Mouse (Mus musculus) forebrain, embryonic 16.5 days (tissue): ENCODE measurements around the gene Ddx21. TPM values are rescaled to one million over a fixed set of nuclear protein-coding genes. Genes with fewer than 3 reads are reported as not detected.

Experiments
- ATAC-seq: fragments of 200-750 bp; cut with Nextera tagmentation; 2 replicates; pipeline ENCODE4 v1.8.0; 2017; ENCODE audit warnings: mild to moderate bottlenecking, moderate library complexity
- H3K27ac ChIP-seq: fragments of 300-500 bp; sonication (generic); 2 replicates; pipeline ENCODE4 v1.5.1; 2014; ENCODE audit warnings: low read length, control low read depth
- H3K27me3 ChIP-seq: fragments of 300-500 bp; sonication (generic); replicated peaks from 2 replicates; pipeline ENCODE4 v1.6.1; 2014; ENCODE audit warnings: low read length; ENCODE audit not compliant: control insufficient read depth, insufficient read depth
- H3K36me3 ChIP-seq: fragments of 300-500 bp; sonication (generic); 2 replicates; pipeline ENCODE4 v1.6.1; 2014; ENCODE audit not compliant: control insufficient read depth, insufficient read depth
- H3K4me1 ChIP-seq: fragments of 300-500 bp; sonication (generic); replicated peaks from 2 replicates; pipeline ENCODE4 v1.6.1; 2014; ENCODE audit warnings: low read length; ENCODE audit not compliant: control insufficient read depth, insufficient read depth
- H3K4me2 ChIP-seq: fragments of 300-500 bp; sonication (generic); 2 replicates; pipeline ENCODE4 v1.6.1; 2014; ENCODE audit warnings: mild to moderate bottlenecking, low read length, control low read depth
- H3K4me3 ChIP-seq: fragments of 300-500 bp; sonication (generic); replicated peaks from 2 replicates; pipeline ENCODE4 v1.5.1; 2014; ENCODE audit warnings: mild to moderate bottlenecking, low read length, control low read depth
- H3K9ac ChIP-seq: fragments of 300-500 bp; sonication (generic); replicated peaks from 2 replicates; pipeline ENCODE4 v1.6.1; 2014; ENCODE audit warnings: low read depth, low read length, control low read depth
- H3K9me3 ChIP-seq: fragments of 300-500 bp; sonication (generic); 2 replicates; pipeline ENCODE4 v1.6.1; 2016; ENCODE audit warnings: low read length; ENCODE audit not compliant: control insufficient read depth
- WGBS: fragments of 180-500 bp; shearing (Covaris S2); extraction: QIAGEN DNeasy Blood & Tissue Kit; methylation state at CpG from one replicate; pipeline ENCODE4 v1.1.7; 2014; 5-methylcytosine and 5-hydroxymethylcytosine counted together
- polyA plus RNA-seq: library from polyadenylated mRNA; unstranded; fragments of >200 nt; fragmentation: Nextera tagmentation; extraction: Ambion mirVana; gene quantifications from 2 replicates; pipeline ENCODE4 v1.2.1, GENCODE M21; 2015

The Ddx21 gene
- polyA plus RNA-seq: 18.7 and 22.9 TPM in 2 replicates

- 5% methylated on average over 53 of the region's 53 CpGs for WGBS
- Histone ChIP-seq H3K27me3 (no peaks in the 10 kb centered on the region), H3K4me1 (peaks cover 14% of the 10 kb centered on the region), H3K9me3 (no peaks in the 10 kb centered on the region), H3K27ac (peak within 1 kb of the TSS; percentile 77), H3K4me2 (peak within 1 kb of the TSS; percentile 78), H3K36me3 (peaks cover 9% of the 10 kb centered on the region; the same call in 1 of the 2 replicates), H3K4me3 (peak within 1 kb of the TSS; percentile 100), H3K9ac (peak within 1 kb of the TSS; percentile 85)
- peak; percentile 100 for ATAC-seq
Measured at GRCm38 (mm10) chr10:62602177-62603040, at the start of gene Ddx21. Gene Ddx21 (minus strand): TSS chr10:62602281.

DNA sequence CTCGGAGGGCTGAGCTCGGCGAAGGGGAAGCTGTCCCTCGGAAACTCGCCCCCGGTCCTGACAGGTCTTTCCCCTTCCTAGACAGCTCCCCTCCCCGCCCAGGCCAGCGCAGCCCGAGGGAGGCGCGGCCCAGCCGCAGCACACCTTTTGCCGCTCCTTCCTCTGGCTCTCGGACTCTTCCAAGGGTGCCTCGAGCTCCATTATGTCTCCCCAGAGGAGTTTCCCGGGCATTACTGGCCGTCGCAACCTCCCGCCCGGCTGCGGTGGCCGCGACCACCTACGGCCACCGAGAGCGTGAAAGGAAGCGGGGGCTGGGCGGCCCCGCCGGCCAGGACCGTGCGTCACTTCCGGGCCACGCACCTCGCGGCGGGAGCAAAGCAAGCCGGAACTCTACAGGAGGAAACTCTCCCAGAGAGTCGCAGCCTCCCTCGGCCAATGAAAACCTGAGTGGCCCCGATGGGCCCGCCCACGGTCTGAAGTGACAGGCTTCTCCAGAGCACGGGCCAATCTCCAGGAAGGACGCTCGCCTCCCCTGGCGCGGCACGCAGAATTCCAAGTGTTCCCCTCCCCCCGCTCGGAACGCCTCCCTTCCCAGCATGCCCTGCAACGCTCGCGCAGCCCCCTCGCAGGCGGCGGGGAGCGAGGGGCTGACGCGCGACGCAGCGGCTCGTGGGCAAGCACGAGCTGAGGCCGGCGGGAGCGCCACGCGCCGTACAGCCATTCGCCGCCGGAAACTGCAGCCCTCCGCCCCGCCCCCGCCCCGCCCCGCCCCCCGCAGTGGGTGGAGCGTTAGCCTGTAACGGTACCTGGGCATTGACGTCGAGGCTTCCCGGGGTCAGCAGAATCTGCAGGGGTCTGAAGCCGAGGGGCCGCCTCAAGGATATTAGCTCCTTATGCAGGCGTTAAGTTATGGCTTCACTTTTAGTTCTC is 49.1 kb upstream of the Ddx21 start, which contains the start of gene Ddx50:
Gene Ddx50, minus strand, starts transcription at position 338 of the 930 bp plus-strand sequence.
- Histone ChIP-seq H3K4me1 (peaks cover 18% of the 10 kb centered on the region), H3K4me3 (peak within 1 kb of the TSS; percentile 89), H3K27ac (peak within 1 kb of the TSS; percentile 95), H3K27me3 (no peaks in the 10 kb centered on the region), H3K36me3 (peaks cover 6% of the 10 kb centered on the region; the same call in 1 of the 2 replicates), H3K9ac (peak within 1 kb of the TSS; percentile 88), H3K4me2 (peak within 1 kb of the TSS; percentile 89), H3K9me3 (no peaks in the 10 kb centered on the region)
- 0% methylated on average over 85 of the region's 89 CpGs for WGBS
- ATAC-seq: peak; percentile 99

DNA sequence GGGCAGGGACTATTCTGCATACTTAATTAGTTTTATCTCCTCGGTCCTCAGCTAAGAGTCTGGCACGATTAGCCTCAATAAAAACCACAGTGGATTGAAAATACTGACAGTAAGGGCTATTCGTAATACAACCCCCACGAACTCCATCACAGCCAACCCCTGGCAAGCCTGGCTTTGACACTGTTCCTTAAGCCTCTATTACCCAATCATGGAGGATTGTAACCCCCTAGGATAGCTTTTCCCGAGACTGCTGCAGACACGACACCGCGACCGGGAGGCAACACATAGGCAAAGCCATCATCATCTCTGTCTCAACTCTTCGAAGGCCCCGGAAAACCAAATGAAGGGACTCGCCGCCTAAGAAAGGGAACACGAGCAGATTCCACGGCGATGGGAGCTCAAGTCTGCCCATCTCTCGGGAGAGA is 48.3 kb upstream of the Ddx21 start:
- no peaks in the 10 kb centered on the region for H3K27me3 ChIP-seq
- H3K36me3 ChIP-seq: peaks cover 6% of the 10 kb centered on the region; the same call in 1 of the 2 replicates
- under 1% methylated on average over 17 of the region's 17 CpGs for WGBS
- H3K4me1 ChIP-seq: peaks cover 18% of the 10 kb centered on the region
- no peaks in the 10 kb centered on the region for H3K9me3 ChIP-seq
- H3K27ac ChIP-seq: peak overlapping the region; percentile 95
- H3K4me3 ChIP-seq: peak overlapping the region; percentile 89
- H3K9ac ChIP-seq: peak overlapping the region; percentile 88
- H3K4me2 ChIP-seq: peak overlapping the region; percentile 89
- ATAC-seq: no peak

GRCm38 (mm10) chr10:62604161-62604560 is 2.1 kb upstream of the Ddx21 start:
- Histone ChIP-seq H3K4me2 (no peak overlapping the region), H3K9ac (no peak overlapping the region), H3K9me3 (no peaks in the 10 kb centered on the region), H3K4me3 (no peak overlapping the region), H3K4me1 (peaks cover 14% of the 10 kb centered on the region), H3K27me3 (no peaks in the 10 kb centered on the region), H3K27ac (no peak overlapping the region), H3K36me3 (no peaks in the 10 kb centered on the region)
- WGBS: 86% methylated on average over 3 of the region's 3 CpGs
- no peak for ATAC-seq

DNA sequence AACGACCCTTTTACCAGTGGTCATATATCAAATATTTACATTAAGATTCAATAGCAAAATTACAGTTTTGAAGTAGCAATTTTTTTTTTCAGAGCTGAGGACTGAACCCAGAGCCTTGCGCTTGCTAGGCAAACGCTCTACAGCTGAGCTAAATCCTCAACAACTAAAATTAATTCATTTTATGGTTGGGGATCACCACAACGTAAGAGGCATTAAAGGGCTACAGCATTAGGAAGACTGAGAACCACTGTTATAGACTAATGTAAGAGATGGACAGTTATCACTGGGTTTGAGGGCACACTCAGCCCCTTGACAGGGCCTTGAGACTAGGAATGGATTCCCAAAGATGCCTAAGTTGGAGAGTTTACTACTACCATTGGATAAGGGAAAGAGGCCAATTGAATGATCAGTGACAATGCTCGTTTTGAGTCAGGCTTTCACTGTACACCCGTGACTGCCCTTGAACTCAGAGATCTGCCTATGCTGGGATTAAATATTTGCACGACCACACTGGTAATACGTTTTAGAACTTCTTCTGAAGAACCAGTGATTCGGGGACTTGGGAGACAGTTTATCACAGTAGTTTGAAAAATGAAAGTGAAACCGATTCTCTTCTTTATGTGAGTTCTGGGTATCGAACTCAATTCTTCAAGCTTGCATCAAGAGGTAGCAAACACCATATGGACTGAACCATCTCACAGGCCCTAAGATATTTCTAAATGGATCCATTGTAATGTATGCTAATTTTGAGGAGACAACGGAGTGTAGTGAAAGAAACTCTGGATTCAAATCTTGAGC is 1.4 kb upstream of the Ddx21 start:
- H3K4me1 ChIP-seq: peaks cover 14% of the 10 kb centered on the region
- no peak overlapping the region for H3K27ac ChIP-seq
- no peak overlapping the region for H3K4me3 ChIP-seq
- no peak overlapping the region for H3K9ac ChIP-seq
- WGBS: 89% methylated on average over 12 of the region's 12 CpGs
- no peak overlapping the region for H3K4me2 ChIP-seq
- no peaks in the 10 kb centered on the region for H3K9me3 ChIP-seq
- H3K36me3 ChIP-seq: 0 out of 2 replicates have a peak, but pooled peaks cover 2% of the 10 kb centered on the region
- no peak for ATAC-seq
- H3K27me3 ChIP-seq: no peaks in the 10 kb centered on the region

DNA sequence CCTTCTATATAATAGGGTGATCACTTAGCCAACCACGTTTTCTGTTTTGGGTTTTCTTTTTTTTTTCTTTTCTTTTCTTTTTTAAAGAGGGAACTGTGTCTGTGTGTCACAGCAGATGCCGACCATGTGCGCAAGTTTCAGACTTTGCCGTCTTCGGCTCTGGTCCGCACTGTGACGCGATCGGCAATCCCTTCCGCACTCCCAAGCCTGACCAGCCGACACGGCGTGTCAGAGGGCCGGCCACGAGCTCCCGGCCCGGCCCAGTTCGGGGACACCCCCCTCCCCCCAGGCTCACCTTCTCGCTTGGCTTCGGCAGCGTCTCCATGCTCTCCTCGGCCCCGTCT is 276 bp downstream of the Ddx21 start:
- peak; percentile 72 for ATAC-seq
- Histone ChIP-seq H3K9ac (peak overlapping the region; percentile 85), H3K4me3 (peak overlapping the region; percentile 100), H3K9me3 (no peaks in the 10 kb centered on the region), H3K4me2 (peak overlapping the region; percentile 78), H3K27me3 (no peaks in the 10 kb centered on the region), H3K36me3 (peaks cover 10% of the 10 kb centered on the region; the same call in 1 of the 2 replicates), H3K4me1 (peaks cover 14% of the 10 kb centered on the region), H3K27ac (peak overlapping the region; percentile 77)
- 0% methylated on average over 23 of the region's 23 CpGs for WGBS

- peak overlapping the region; percentile 85 for H3K9ac ChIP-seq
- no peaks in the 10 kb centered on the region for H3K27me3 ChIP-seq
- no peak overlapping the region for H3K27ac ChIP-seq
- H3K4me3 ChIP-seq: peak overlapping the region; percentile 100
- H3K9me3 ChIP-seq: no peaks in the 10 kb centered on the region
- peaks cover 11% of the 10 kb centered on the region; the same call in 1 of the 2 replicates for H3K36me3 ChIP-seq
- H3K4me2 ChIP-seq: peak overlapping the region; percentile 78
- WGBS: 13% methylated on average over 20 of the region's 20 CpGs
- peaks cover 14% of the 10 kb centered on the region for H3K4me1 ChIP-seq
- no peak for ATAC-seq
Measured at GRCm38 (mm10) chr10:62601053-62601791, 859 bp downstream of the Ddx21 start.

- no peak for ATAC-seq
Measured at GRCm38 (mm10) chr10:62600056-62600455, 2.0 kb downstream of the Ddx21 start.

More at GRCm38 (mm10) chr10:62600056-62600455, 2.0 kb downstream of the Ddx21 start:
- H3K36me3 ChIP-seq: peaks cover 11% of the 10 kb centered on the region; the same call in 1 of the 2 replicates
- peaks cover 14% of the 10 kb centered on the region for H3K4me1 ChIP-seq
- no peak overlapping the region for H3K27ac ChIP-seq
- no peak overlapping the region for H3K4me3 ChIP-seq
- H3K27me3 ChIP-seq: no peaks in the 10 kb centered on the region
- H3K9me3 ChIP-seq: no peaks in the 10 kb centered on the region
- H3K4me2 ChIP-seq: no peak overlapping the region
- WGBS: 90% methylated on average over 6 of the region's 6 CpGs
- no peak overlapping the region for H3K9ac ChIP-seq
